Mouse (Mus musculus) adrenal gland, postnatal 4 days (tissue): ENCODE results near the gene Uvrag. TPM values are rescaled to one million over a fixed set of nuclear protein-coding genes. Genes with fewer than 3 reads are reported as not detected.

Experiments
- DNase-seq, 2 experiments: peaks; one replicate each; pipeline ENCODE4 v3.0.0; 2021 to 2022; ENCODE audit warnings: low spot score in 2 of 2, mixed read lengths in 2 of 2
- long read RNA-seq, 2 experiments: library from polyadenylated mRNA; stranded (forward); transcript quantifications; one replicate each; pipeline ENCODE4 v2.0.0; 2021
- total RNA-seq, 2 experiments: library from RNA; stranded (reverse); gene quantifications; 2 replicates each; pipeline ENCODE4 v1.2.3; 2021

Uvrag gene
- total RNA-seq: 10 to 100 TPM; 32.5 to 43.8 TPM
- long read RNA-seq, experiment 1, full-length matches to known transcripts: 21 of 26 reads
- long read RNA-seq, experiment 1, partial matches to known transcripts: 4 of 26 reads
- long read RNA-seq, experiment 1, other reads (novel, unspliced or antisense): 1 of 26 reads
- long read RNA-seq, experiment 2, full-length matches to known transcripts: 48 of 61 reads
- long read RNA-seq, experiment 2, partial matches to known transcripts: 0 of 61 reads
- long read RNA-seq, experiment 2, other reads (novel, unspliced or antisense): 13 of 61 reads

DNA sequence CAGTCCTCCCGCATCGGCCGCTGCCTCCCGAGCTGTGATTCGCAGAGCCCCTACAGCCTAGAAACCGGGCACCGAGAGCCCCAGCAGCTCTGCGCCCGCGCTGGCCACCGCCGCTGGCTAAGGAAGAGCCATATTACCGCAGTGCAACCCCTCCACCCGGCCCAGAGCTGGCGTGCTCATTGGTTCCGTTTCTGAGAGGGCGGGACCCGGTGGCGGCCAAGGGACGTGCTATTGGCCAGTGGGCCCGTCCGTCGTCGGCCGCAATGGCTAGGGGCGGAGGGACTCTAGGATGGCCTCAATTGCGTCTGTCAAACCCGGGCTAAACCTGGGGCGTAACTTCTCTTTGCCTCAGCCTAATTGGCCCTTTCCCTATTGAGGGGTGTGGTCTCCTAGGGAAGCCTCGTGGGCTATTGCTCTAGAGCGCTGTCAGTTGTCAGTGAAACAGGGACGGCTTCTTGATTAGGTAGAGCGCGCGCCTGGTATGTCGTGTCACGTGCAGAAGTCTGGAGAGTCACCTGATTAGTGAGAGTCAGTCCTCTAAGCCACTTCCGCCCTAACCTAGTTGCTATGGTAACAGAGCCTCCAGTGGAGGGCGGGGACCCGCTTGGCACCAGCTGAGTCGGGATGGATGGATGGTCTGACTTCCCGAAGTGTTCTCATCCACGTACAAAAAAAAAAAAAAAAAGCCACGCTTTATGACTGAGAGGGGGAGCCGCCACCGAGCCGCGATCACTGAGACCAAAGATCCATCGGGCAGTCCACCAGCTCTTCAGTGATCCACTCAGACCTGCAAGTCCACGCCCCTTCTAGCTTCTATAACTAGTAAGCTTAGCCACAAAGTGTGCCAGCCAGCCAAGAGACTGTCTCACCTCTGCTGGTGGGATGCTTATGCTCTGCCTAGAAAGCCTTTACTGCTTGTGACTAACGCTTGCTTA lies at the start of gene Uvrag:
Gene Uvrag, minus strand, starts transcription at position 158 of the 935 bp plus-strand sequence.
- DNase-seq: peak; percentile 97 to 99

DNA sequence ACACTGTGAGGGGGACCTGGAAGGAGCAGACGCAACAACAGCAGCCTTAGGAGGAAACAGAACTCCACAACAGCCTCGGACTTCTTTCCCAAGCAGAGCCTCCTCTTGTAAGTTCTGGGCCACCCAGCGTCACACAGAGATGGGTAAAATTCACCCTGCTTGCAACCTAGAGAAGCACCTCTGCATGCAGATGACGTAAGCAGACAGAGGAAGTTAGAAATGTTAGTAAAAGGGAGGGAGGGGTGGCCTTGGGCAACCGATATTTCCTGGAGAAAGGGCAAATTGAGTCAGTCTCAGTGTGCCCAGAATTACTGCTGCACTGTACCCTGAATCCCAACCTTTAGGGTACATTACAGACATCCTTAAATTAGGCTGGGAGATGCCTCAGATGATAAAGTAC lies 48.9 kb upstream of the Uvrag start:
- no peak for DNase-seq

DNA sequence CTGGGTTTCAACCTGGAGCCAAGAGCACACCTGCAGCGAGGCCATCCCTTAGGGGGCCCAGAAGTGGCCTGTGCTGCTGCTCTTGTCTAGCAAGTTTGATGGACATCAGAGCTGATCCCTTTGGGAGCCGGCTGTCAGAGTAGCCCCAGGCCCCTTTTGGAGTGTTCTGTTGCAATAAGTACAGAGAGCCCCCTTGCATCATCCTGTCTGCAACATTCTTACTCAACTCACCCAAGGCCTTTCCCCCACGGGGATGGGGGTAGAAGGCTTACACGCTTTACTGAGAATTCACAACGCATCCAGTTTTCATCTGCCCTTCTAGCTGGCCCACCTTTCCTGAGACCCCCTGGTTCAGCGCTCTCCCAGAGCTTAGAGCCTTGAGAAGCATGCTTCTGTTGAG lies 47.7 kb upstream of the Uvrag start:
- no peak for DNase-seq

DNA sequence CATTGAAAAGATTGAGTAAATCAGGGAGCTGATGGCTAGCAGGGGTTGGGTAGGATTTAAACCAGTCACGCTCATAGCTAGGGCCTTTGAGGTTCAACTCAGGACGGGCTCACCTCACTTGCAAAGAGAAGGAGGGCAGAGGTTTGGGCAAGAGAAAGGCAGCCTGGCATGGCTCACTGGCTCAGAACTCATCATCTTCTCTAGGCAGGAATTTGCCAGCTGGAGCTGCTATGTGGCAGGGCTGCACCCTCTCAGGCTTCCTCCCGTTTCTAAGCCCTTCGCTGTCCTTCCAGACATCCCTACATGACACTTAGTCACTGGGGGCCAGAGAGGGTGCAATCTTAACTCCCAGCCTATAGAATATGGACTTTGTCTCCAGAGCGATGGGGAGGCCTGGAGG lies 46.5 kb upstream of the Uvrag start:
- no peak for DNase-seq

DNA sequence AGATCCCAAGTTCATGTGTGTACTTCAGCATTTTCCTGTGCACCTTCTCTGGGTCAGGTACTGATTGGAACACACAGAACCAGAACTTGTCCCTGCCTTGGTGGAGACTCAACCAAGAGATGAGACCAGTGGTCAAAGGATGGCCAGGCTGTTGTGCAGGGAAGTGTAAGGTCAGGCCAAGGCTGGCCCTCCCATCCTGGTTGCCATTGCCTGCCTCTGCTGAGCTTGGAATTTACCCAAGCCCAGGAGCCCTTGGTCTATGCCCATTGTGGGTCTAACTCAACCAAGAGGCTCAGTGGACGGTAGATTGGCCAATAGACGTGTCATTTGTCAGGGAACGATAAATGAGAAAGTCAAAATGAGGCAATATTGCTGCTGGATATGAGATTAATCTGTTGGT lies 44.5 kb upstream of the Uvrag start:
- no peak for DNase-seq

DNA sequence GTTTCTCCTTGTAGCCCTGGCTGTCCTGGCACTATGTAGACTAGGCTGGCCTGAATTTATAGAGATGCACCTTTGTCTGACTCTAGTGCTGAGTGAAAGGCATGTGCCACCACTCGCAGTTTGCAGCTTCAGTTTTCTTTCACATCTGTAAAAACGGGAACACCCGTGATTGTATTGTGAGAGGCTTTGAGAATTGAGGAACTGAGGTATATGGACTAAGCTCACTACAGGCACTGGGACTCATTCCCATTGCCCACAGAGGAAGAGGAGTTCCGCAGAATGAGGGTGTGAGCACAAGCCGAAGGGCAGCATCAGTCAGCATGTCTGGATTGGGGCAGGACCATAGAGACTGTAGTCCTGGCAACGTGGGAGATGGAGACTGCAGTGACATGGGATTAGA lies 42.8 kb upstream of the Uvrag start:
- no peak for DNase-seq

DNA sequence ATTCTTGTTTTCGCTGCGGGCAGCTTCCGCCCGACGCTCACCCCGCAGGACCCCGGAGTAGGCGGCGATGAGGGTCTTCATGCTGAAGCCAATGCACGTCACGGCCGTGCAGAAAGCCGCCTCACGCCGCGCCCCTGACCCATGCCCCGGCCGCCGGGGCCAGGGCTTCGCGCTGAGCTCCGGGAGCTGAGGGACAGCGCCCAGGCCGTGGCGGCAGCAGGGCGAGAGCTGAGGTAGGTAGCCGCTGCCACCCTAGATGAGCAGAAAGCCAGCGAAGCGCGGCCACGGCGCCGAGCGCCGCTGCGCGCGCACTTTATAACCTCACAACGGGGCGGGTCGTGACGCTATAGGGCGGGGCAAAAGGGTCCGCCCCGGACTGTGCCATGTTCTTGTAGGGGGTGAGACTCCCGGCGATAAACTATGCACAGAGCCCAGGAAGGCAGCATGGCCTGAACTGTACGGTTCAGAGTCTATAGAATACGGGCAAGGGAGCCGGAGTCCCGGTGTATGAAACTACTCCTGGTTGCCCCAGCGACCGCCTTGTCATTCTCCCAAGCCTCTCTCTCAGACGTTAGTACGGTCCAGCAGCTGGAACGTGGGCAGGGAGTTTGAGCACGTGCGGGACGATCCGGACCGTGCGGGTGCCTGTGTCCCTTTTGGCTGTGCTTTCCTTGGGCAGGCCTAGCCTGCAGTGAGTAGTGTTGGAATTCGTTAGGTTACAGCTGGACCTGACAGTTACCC lies 41.7 kb upstream of the Uvrag start, which contains the start of gene Dgat2:
Gene Dgat2, minus strand, starts transcription at position 288 of the 741 bp plus-strand sequence.
- DNase-seq: peak; percentile 84 to 87

DNA sequence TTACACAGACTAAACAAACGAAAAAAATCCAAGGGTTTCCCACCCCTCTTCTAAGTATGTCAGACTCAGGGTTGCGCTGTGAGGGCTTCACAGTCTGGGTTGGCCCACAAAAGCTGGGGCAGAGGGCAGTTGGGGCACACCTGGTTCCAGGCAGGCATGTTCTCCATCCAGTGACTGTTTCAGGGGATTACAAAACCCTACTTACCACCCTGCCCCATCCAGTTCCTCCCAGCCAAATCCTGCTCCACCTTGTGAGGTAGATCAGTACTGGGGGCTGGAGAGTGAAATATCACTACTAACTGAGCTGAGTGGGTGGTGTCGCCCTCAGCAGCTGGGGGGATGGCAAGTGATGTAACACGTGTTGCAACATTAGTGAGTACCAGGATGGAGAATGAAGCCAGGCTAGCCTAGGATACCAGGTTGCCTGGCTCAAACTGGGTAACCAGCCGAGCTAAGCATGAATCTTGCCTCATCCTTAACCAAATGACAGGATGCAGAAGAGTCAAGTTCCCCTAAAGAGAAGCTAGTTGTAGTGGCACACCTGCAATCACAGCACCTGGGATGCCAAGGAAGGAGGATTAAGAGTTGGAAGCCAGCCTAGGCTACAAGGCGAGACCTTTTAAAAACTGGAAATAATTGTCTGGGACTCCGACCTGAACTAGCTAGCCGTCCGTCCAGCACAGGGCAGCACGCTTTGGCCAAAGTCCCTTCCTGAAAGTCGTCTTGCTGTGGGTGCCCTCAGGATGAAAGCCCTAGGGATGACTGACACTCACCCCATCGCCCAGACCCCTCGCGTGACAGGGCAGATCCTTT lies 40.9 kb upstream of the Uvrag start:
- DNase-seq: no peak

DNA sequence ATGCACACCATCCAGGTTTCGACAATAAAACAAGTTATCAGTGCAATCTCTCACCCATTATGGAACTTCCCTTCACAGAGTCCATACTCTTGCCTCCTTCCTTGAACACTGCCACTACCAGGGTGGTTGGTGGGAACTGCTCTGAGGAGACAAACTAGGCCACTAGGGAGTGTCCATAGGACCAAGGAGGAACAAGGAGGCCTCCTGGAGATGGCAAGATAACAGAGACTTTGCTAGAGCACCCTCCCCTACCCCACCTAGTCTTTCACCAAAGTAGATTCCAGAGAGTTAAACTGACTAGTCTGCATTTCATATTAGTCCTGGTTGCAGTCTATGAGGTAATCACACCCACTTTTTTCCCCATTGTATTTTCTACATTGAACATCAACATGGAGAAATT lies 39.2 kb upstream of the Uvrag start:
- no peak for DNase-seq

DNA sequence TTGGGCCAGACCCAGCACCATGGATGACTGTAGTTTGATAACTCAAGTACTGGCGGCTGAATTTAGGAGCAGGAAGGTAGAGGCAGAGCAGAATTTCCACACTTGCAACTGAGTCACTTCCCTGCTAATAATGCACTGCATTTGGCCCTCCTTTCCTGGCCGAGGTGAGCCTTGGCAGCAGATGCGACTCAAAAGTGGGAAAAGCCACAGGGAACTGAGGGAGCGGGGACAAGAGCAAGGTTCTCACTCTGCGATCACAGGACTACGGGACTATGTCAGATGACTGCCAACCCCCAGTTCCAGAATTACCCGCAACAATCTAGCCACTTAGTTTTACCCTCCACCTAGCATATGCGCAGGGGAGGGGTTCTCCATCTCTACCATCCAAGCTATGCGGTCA lies 38.3 kb upstream of the Uvrag start:
- no peak for DNase-seq

DNA sequence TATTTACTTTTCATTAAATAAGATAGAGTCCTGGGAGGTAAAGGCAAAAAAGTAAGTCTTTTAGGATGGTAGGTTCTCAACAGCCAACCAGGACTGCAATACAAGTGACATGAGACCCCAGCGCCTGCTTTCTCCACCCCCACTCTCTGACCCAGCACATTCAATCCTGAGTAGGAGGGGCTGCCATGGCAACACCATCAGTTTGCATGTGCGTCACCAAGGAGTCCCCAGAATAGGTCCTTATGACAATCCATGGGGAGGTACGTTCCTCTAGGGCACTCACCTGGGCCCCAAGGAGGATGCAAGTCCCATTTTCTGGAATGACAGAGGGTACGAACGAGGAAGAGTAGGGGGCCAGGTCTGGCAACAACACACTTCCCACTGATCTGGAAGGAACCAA lies 36.4 kb upstream of the Uvrag start:
- DNase-seq: no peak

DNA sequence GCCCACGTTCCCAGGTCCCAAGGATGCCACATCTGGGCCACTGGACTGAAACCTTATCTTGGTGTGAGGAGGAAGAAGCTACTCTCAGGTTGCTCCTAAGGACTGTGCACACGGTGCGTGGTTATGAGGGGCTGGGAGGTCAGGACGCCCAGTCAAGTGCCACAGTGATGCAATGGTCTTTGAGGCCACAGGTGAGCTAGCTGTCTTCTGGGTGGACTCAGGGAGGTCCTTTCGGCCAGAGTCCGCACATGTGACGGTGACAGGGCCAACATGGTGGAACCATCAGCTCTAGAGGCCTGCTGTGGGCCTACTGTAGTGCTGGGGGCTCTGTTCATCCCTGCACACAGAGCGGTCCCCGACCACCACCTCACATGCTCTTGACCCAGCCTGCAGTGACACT lies 34.7 kb upstream of the Uvrag start:
- no peak for DNase-seq

DNA sequence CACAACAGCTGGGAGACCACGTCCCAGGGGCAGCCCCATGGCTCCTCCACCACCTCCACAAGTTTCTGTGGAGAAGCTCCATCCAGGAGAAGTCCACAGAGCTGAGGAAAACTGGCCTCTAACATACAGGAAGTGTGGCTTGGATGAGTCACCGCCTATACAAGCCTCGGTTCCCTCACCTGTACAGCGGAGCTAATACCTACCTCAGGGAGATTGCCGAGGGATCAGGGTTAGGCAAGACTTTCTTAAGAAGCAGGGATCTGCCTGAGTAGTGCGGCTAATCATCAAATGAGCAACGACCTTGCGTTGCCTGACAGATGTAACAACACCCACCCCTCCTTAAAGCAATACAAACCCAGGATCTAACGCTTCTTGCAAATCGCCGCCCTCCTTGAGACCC lies 34.2 kb upstream of the Uvrag start:
- no peak for DNase-seq

DNA sequence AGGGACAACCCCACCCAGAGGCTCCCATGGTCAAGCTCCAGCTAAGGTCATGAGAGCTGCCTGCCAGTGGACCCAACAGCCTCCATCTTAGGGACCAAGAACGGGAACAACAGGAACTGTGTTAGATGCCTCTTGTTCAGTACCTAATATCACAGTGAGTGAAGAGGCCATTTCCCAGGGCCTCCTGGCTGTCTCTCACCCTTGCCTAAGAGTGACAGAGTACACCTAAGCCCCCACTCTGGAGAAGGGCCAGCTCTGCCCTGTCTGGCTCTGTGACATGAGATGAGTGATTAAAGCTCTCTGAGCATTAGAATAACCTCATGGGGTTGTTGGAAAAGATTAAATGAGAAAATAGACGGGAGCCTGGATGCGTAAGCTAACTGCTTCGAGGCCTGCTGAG lies 33.1 kb upstream of the Uvrag start:
- no peak for DNase-seq

DNA sequence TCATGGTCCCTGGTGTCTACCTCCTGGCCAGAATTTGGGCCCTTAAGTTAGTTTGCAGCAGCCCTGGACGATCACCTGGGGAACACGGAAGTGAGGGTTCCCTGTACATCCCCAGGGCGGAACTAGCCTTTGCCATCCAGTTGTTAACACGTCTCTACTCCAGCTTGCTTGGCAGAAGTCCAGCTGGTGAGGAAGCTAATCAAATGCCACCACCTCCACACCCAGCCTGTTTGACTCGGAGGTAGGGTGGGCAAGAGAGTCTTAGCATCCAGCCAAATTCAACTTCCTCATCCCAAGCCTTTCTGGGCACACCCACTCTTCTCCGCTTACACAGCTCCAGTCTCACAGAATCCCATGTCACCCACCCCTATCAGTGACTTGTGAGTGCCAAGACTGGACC lies 32.0 kb upstream of the Uvrag start:
- DNase-seq: no peak

DNA sequence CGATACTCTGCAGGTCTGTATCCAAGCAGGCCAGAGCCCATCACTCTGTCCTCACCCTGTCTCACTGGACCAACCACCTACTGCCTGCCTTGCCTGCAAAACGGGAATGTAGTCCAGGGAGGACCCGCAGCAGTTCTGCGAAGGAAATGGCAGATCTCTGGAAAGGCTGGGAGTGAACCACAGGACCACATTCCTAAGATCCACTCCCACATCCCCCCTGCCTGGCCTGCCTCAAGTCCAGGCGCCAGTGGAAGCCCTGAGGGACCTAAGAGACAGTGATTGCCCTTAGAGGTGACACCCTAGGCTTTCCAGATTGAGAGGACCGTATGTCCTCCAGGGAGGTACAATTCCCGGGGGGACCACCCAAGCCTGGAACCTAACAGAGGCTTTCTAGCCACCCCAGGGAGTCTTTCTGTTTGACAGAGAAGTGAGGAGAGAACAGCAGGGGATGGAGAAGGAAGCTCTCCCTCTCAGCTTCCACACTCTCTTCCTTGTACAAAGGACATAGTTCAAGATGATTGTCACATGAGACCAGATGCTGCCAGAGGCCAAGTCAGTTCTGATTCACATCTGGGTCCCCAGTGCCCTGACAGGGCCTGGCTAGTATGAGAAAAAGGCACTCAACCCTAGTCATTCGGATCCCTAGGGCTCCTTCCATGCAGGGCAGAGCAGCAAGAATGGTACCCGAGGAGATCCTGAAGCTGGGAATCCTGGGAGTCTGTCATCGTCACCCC lies 31.0 kb upstream of the Uvrag start:
- DNase-seq: no peak

DNA sequence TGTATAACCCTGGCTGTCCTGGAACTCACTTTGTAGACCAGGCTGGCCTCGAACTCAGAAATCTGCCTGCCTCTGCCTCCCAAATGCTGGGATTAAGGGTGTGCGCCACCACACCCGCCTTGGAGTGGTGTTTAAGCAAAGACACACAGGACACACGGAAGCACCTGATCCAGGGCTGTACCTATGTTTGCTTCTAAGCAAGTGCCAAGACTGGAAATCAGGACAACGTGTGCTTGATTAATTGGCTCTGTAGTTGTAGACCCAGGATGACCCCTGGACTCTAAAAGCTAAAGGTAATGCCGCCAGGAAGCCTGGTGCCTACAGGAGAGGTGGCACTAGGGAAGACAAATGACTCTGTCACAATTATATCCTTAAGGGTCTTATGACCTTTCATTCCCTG lies 29.6 kb upstream of the Uvrag start:
- DNase-seq: no peak

DNA sequence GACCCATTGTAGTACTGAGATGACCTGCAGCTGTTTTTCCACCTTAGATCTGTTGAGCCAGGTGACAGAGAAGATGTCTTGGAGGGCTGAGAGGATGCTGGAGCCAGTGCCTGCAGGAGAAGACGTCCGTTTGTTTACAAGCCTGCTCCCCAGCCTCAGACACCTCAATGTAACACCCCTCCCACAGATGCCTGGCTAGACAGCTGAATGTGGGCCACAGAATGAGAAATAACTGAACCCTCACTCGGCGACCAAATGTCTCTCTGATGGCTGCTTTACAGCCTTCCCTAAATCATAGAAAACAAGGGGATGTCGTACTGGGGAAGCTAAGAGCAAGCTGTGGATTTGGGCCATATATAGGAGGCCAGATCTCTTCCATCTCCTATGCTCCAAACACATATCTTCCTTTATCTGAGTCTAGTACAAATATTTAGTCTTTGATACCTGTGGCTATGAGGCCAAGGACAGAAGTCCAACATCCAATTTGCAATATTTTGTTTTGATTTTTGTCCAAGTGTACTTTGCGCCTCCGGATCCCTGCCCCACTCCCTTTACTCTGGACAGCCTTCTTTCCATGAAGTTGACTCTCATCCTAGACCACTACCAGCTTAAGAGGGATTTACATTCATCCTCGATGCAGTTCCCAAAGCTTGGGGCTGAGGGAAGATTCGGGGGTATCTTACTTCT lies 28.9 kb upstream of the Uvrag start:
- no peak for DNase-seq

DNA sequence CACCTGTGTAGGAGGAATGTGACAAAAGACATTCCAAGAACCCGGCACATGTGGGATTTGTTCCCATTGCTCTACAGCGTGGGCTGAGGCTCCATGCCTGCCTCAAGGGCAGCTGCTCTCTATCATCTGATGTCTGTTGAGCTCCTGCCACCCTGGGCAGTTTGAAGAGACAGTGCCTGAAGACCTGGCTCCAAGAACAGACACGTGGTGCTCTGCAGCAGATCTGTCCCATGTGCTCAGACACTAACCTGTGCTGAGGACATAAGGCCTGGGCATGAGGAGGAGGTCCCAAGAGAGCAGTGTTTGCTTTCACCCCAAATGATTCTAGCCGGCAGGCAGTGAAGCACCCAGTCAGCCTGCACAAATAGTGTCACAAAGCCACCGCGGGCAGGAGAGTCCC lies 27.8 kb upstream of the Uvrag start:
- DNase-seq: no peak

DNA sequence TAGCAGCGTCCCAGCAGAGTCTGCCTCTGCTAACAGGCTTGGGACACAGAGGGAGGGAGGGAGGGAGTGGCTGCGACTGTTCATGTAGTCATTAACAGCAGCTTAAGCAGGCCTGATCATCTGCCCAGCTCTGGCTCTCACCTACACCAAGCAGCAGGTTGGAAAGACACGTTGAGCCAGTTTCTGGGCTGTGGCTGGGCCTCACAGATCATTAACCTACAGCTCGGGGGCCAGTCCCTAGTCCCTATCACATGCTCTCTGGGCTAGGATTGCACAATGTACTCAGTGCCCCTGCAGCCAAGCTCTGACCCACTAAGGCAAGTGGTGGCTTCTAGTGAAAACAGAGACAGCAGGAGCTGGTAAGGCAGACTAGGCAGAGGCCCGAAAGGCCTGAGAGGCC lies 27.0 kb upstream of the Uvrag start:
- no peak for DNase-seq
